Mouse (Mus musculus) neural tube, embryonic 11.5 days (tissue): ENCODE measurements around the gene AW011738. TPM values are rescaled to one million over a fixed set of nuclear protein-coding genes. Genes with fewer than 3 reads are reported as not detected.

ENCODE experiments used
- ATAC-seq: fragments of 200-750 bp; cut with Nextera tagmentation; 2 replicates; pipeline ENCODE4 v1.8.0; 2017; ENCODE audit warnings: moderate number of reproducible peaks, mild to moderate bottlenecking, moderate TSS enrichment, moderate library complexity; ENCODE audit not compliant: insufficient read depth, low FRiP score, low TSS enrichment
- DNase-seq: peaks from one replicate; pipeline ENCODE4 v3.0.0-alpha.2; 2015; ENCODE audit warnings: low spot score
- H3K27ac ChIP-seq: fragments of 300-500 bp; sonication (generic); 2 replicates; pipeline ENCODE4 v1.5.1; 2014; ENCODE audit warnings: low read depth, mild to moderate bottlenecking, low read length
- H3K27me3 ChIP-seq: fragments of 300-500 bp; sonication (generic); 2 replicates; pipeline ENCODE4 v1.6.1; 2014; ENCODE audit warnings: mild to moderate bottlenecking, low read length, mixed read lengths; ENCODE audit not compliant: control insufficient read depth, insufficient read depth
- H3K36me3 ChIP-seq: fragments of 300-500 bp; sonication (generic); 2 replicates; pipeline ENCODE4 v1.6.1; 2014; ENCODE audit warnings: mild to moderate bottlenecking, low read length, moderate library complexity, mixed read lengths; ENCODE audit not compliant: control insufficient read depth, insufficient read depth
- H3K4me1 ChIP-seq: fragments of 300-500 bp; sonication (generic); 2 replicates; pipeline ENCODE4 v1.6.1; 2014; ENCODE audit warnings: low read length, mixed read lengths; ENCODE audit not compliant: control insufficient read depth, insufficient read depth
- H3K4me2 ChIP-seq: fragments of 300-500 bp; sonication (generic); 2 replicates; pipeline ENCODE4 v1.6.1; 2014; ENCODE audit warnings: low read depth, mild to moderate bottlenecking, moderate library complexity
- H3K4me3 ChIP-seq: fragments of 300-500 bp; sonication (generic); 2 replicates; pipeline ENCODE4 v1.5.1; 2014; ENCODE audit warnings: low read depth, low read length
- H3K9ac ChIP-seq: fragments of 300-500 bp; sonication (generic); 2 replicates; pipeline ENCODE4 v1.6.1; 2014; ENCODE audit warnings: mild to moderate bottlenecking, low read length
- H3K9me3 ChIP-seq: fragments of 300-500 bp; sonication (generic); 2 replicates; pipeline ENCODE4 v1.6.1; 2016; ENCODE audit warnings: low read length; ENCODE audit not compliant: control insufficient read depth
- WGBS: fragments of 180-500 bp; shearing (Covaris S2); extraction: QIAGEN DNeasy Blood & Tissue Kit; methylation state at CpG from one replicate; pipeline ENCODE4 v1.1.7; 2014; 5-methylcytosine and 5-hydroxymethylcytosine counted together
- polyA plus RNA-seq: library from polyadenylated mRNA; unstranded; fragments of >200 nt; fragmentation: Nextera tagmentation; extraction: Ambion mirVana; gene quantifications from 2 replicates; pipeline ENCODE4 v1.2.1, GENCODE M21; 2014

The AW011738 gene
- polyA plus RNA-seq, 1 experiment from 2014 or later, result 1.8 TPM

DNA sequence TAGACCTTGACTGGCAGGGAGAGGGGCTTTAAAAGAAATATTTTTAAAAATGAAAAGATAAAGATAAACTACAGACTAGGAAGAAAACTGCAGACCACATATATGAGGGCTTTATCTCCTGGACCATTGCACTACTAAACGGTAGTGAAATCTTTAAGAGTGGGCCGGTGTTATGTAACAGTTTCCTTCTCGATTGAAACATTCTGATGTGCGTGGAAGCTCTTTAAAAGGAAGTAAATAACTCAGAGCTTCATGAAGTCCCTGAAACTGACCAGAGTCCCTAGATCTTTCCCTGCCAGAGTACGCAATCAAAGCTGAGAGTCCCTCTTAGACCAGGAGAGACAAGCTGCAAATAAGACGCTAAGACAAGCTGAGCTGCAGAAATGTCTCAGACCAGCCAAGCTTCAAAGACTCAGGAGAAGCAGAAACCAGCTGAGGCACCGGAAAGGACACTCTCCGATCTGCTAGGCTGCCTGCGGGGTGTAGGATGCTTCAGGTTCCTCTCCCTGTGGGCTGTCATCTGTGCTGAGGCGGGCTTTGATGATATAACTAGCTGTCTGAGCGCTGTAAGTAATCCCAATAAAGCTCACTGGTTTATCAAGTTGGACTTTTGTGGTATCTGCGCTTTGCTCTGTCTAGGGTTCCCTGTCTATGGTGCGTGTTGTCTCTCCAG is 7.0 kb downstream of the AW011738 start:
- Histone ChIP-seq H3K4me3 (no peak overlapping the region), H3K27me3 (no peaks in the 10 kb centered on the region), H3K9me3 (no peaks in the 10 kb centered on the region), H3K27ac (no peak overlapping the region), H3K4me1 (no peaks in the 10 kb centered on the region; the same call in 1 of the 2 replicates), H3K9ac (no peak overlapping the region), H3K36me3 (no peaks in the 10 kb centered on the region), H3K4me2 (no peak overlapping the region)
- 79% methylated on average over 13 of the region's 13 CpGs for WGBS
- DNase-seq (no peak), ATAC-seq (no peak)

GRCm38 (mm10) chr4:156213134-156213533 is 10.0 kb downstream of the AW011738 start:
- WGBS, result 96% methylated on average over 13 of the region's 13 CpGs
- DNase-seq (no peak), ATAC-seq (no peak)
- no peaks in the 10 kb centered on the region for H3K27me3 ChIP-seq
- H3K4me2 ChIP-seq, result no peak overlapping the region
- H3K4me3 ChIP-seq, result no peak overlapping the region
- H3K4me1 ChIP-seq, result no peaks in the 10 kb centered on the region
- H3K9ac ChIP-seq, result no peak overlapping the region
- no peaks in the 10 kb centered on the region for H3K36me3 ChIP-seq
- H3K27ac ChIP-seq, result no peak overlapping the region
- no peaks in the 10 kb centered on the region for H3K9me3 ChIP-seq

DNA sequence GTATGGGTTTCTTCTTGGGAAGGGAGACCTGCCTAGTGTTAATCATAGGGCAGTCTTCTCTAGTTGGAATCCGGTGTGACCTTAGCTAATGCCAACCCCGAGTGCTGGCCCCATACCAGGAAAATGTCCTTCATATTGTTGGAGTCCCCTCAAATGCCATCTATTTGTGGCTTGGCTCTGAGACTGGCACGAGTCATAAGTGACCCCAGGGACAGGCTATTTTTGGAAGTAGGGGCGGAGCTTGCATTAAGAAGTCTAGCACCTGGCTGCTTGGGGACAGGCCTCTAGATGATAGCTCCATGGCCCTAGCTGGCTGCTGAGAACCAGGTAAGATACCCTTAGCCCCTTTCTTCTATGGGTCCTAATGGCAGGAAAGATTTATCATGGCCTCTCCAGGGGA is 12.5 kb downstream of the AW011738 start, which contains the start of gene Perm1:
Gene Perm1 (plus strand): TSS at position 220 of the 400 bp plus-strand sequence.
- H3K9me3 ChIP-seq, result no peaks in the 10 kb centered on the region
- no peak for ATAC-seq
- WGBS, result 81% methylated on average over 4 of the region's 4 CpGs

GRCm38 (mm10) chr4:156216196-156216595 is 13.1 kb downstream of the AW011738 start:
- WGBS, result 88% methylated on average over 2 of the region's 2 CpGs

More for the DNA sequence above, 12.5 kb downstream of the AW011738 start, which contains the start of gene Perm1:
- Histone ChIP-seq H3K27ac (no peak within 1 kb of the TSS), H3K4me1 (no peaks in the 10 kb centered on the region), H3K27me3 (no peaks in the 10 kb centered on the region), H3K4me3 (no peak within 1 kb of the TSS), H3K36me3 (no peaks in the 10 kb centered on the region), H3K9ac (no peak within 1 kb of the TSS), H3K4me2 (no peak within 1 kb of the TSS)
- no peak for DNase-seq

GRCm38 (mm10) chr4:156217022-156217669 is 14.0 kb downstream of the AW011738 start:
- H3K4me2 ChIP-seq, result no peak overlapping the region
- H3K27me3 ChIP-seq, result no peaks in the 10 kb centered on the region
- H3K9me3 ChIP-seq, result no peaks in the 10 kb centered on the region
- H3K4me1 ChIP-seq, result no peaks in the 10 kb centered on the region
- 83% methylated on average over 16 of the region's 16 CpGs for WGBS
- H3K4me3 ChIP-seq, result no peak overlapping the region
- ATAC-seq (no peak), DNase-seq (no peak)
- no peak overlapping the region for H3K27ac ChIP-seq
- H3K36me3 ChIP-seq, result no peaks in the 10 kb centered on the region
- no peak overlapping the region for H3K9ac ChIP-seq

More at GRCm38 (mm10) chr4:156216196-156216595, 13.1 kb downstream of the AW011738 start:
- Histone ChIP-seq H3K9ac (no peak overlapping the region), H3K4me2 (no peak overlapping the region), H3K4me3 (no peak overlapping the region), H3K27me3 (no peaks in the 10 kb centered on the region), H3K9me3 (no peaks in the 10 kb centered on the region), H3K27ac (no peak overlapping the region), H3K36me3 (no peaks in the 10 kb centered on the region), H3K4me1 (no peaks in the 10 kb centered on the region)
- DNase-seq (no peak), ATAC-seq (no peak)

GRCm38 (mm10) chr4:156217838-156218237 is 14.7 kb downstream of the AW011738 start:
- no peak overlapping the region for H3K4me2 ChIP-seq
- DNase-seq, result no peak
- no peaks in the 10 kb centered on the region for H3K27me3 ChIP-seq
- no peaks in the 10 kb centered on the region for H3K4me1 ChIP-seq
- no peak overlapping the region for H3K9ac ChIP-seq
- no peak overlapping the region for H3K27ac ChIP-seq
- H3K9me3 ChIP-seq, result no peaks in the 10 kb centered on the region
- H3K36me3 ChIP-seq, result no peaks in the 10 kb centered on the region
- ATAC-seq, result no peak
- H3K4me3 ChIP-seq, result no peak overlapping the region
- WGBS, result 74% methylated on average over 16 of the region's 16 CpGs

GRCm38 (mm10) chr4:156219936-156220335 is 16.8 kb downstream of the AW011738 start:
- H3K27me3 ChIP-seq, result no peaks in the 10 kb centered on the region
- H3K9me3 ChIP-seq, result no peaks in the 10 kb centered on the region
- H3K36me3 ChIP-seq, result no peaks in the 10 kb centered on the region
- H3K27ac ChIP-seq, result no peak overlapping the region
- no peaks in the 10 kb centered on the region for H3K4me1 ChIP-seq
- WGBS, result 91% methylated on average over 11 of the region's 11 CpGs
- no peak for ATAC-seq
- H3K4me2 ChIP-seq, result no peak overlapping the region
- DNase-seq, result no peak
- H3K9ac ChIP-seq, result no peak overlapping the region
- H3K4me3 ChIP-seq, result no peak overlapping the region

GRCm38 (mm10) chr4:156224276-156224675 is 21.2 kb downstream of the AW011738 start:
- H3K36me3 ChIP-seq, result no peaks in the 10 kb centered on the region
- H3K4me2 ChIP-seq, result no peak overlapping the region
- H3K4me1 ChIP-seq, result no peaks in the 10 kb centered on the region
- 73% methylated on average over 2 of the region's 2 CpGs for WGBS
- ATAC-seq, result no peak
- no peak overlapping the region for H3K27ac ChIP-seq
- H3K9me3 ChIP-seq, result no peaks in the 10 kb centered on the region
- DNase-seq, result no peak
- H3K27me3 ChIP-seq, result no peaks in the 10 kb centered on the region
- H3K4me3 ChIP-seq, result no peak overlapping the region
- H3K9ac ChIP-seq, result no peak overlapping the region
